10 mouse cellular contexts compared by ENCODE assay signal in genomic region chr2:32898983-32899382, GRCm38 (mm10). TPM values are rescaled to one million over a fixed set of nuclear protein-coding genes. Genes with fewer than 3 reads are reported as not detected.
DNase-seq lines count a peak whose midpoint lies in the region; ATAC-seq lines count a peak whose summit lies in the region.
"Had no signal": no experiment of that assay in that cellular context is flagged by ENCODE, and none has a peak within 500 bp of the region (broad histone marks: within the 10 kb centered on the region; RNA-seq: fewer than 3 reads in every experiment).

No protein-coding gene starts in this region.

- H3K27ac ChIP-seq in limb, embryonic 15.5 days: peak overlapping the region; percentile 18; the same call in 1 of the 2 replicates
- H3K27ac ChIP-seq in limb, embryonic 10.5 days: no peak overlapping the region

- no peak overlapping the region for H3K9ac ChIP-seq in limb, embryonic 15.5 days
- H3K9ac ChIP-seq: liver, postnatal 0 days had no signal

- H3K4me3 ChIP-seq in limb, embryonic 15.5 days: no peak overlapping the region
- H3K4me3 ChIP-seq in limb, embryonic 10.5 days: no peak overlapping the region

- H3K27me3 ChIP-seq in limb, embryonic 15.5 days: no peaks in the 10 kb centered on the region
- H3K27me3 ChIP-seq in limb, embryonic 10.5 days (ENCODE audit: low read depth, poor library complexity, severe bottlenecking): no peaks in the 10 kb centered on the region

- DNase-seq in cerebellum, postnatal 10 days: peak; percentile 71 to 75
- no peak for DNase-seq in cerebellum, adult 18-20 months
- no peak for DNase-seq in limb, embryonic 10.5 days (ENCODE audit: low spot score)
- peak; percentile 73 for DNase-seq in lung, postnatal 10 days
- DNase-seq in urinary bladder, postnatal 36 days (ENCODE audit: low spot score in 2 of 2): peak; percentile 81 to 83
- no peak for DNase-seq in frontal cortex, postnatal 36 days (ENCODE audit: low spot score in 2 of 2)
- DNase-seq: liver, postnatal 0 days had no signal

- H3K9me3 ChIP-seq in limb, embryonic 15.5 days: no peaks in the 10 kb centered on the region
- H3K9me3 ChIP-seq in limb, embryonic 10.5 days (replicated peaks): no peaks in the 10 kb centered on the region

- peaks cover 6% of the 10 kb centered on the region; the same call in 1 of the 2 replicates for H3K36me3 ChIP-seq in limb, embryonic 15.5 days
- peaks cover 8% of the 10 kb centered on the region for H3K36me3 ChIP-seq in limb, embryonic 10.5 days

- H3K4me2 ChIP-seq in limb, embryonic 15.5 days: no peak overlapping the region

- peaks cover 53% of the 10 kb centered on the region for H3K4me1 ChIP-seq in limb, embryonic 15.5 days
- peaks cover 41% of the 10 kb centered on the region for H3K4me1 ChIP-seq in limb, embryonic 10.5 days

- WGBS in limb, embryonic 15.5 days: 53% methylated on average over 7 of the region's 7 CpGs
- 89% methylated on average over 7 of the region's 7 CpGs for WGBS in limb, embryonic 10.5 days

- peak; percentile 25; the same call in 1 of the 2 replicates for ATAC-seq in limb, embryonic 15.5 days (ENCODE audit: insufficient number of reproducible peaks, low FRiP score, low TSS enrichment, low read depth)
- ATAC-seq in activated CD4-positive, CD25-positive, alpha-beta regulatory T cell, adult 4 months: no peak
- ATAC-seq: inflammation-experienced regulatory T-cells, adult 6 months; liver, postnatal 0 days had no signal

RNA-seq across cellular contexts. Expression of gene Fam129b, which starts 23.1 kb away (rescaled TPM):
- polyA plus RNA-seq in limb, embryonic 15.5 days (2015; fragmentation: Nextera tagmentation; extraction: Ambion mirVana): 138 and 152 TPM in 2 replicates
- 40.9 and 47.9 TPM in 2 replicates for polyA plus RNA-seq in limb, embryonic 10.5 days (2016; fragmentation: Nextera tagmentation; extraction: Ambion mirVana)
- 1 to 10 TPM; 1.3 to 2.1 TPM for polyA plus RNA-seq in activated CD4-positive, CD25-positive, alpha-beta regulatory T cell, adult 4 months (2017; shearing (Covaris generic))

RNA-seq across cellular contexts. Expression of gene Stxbp1, which starts 51.9 kb away (rescaled TPM):
- polyA plus RNA-seq in limb, embryonic 15.5 days (2015; fragmentation: Nextera tagmentation; extraction: Ambion mirVana): 16.7 and 17.9 TPM in 2 replicates
- polyA plus RNA-seq in limb, embryonic 10.5 days (2016; fragmentation: Nextera tagmentation; extraction: Ambion mirVana): 10.9 and 12.9 TPM in 2 replicates
- polyA plus RNA-seq in activated CD4-positive, CD25-positive, alpha-beta regulatory T cell, adult 4 months (2017; shearing (Covaris generic)): 1 to 10 TPM; 2.4 to 2.9 TPM

Comparison
In these comparisons a context has a peak if more than half of its experiments do, and no peak if none do; other contexts are left out.
1. DNase-seq: peak in cerebellum, postnatal 10 days (2 of 2), lung, postnatal 10 days (single experiment) and urinary bladder, postnatal 36 days (2 of 2); none in cerebellum, adult 18-20 months (0 of 2), limb, embryonic 10.5 days (single experiment) and frontal cortex, postnatal 36 days (0 of 2).
2. RNA of gene Fam129b, which starts 23.1 kb away (polyA plus RNA-seq): 138 to 152 TPM in limb, embryonic 15.5 days and 40.9 to 47.9 TPM in limb, embryonic 10.5 days; 1.3 to 2.1 TPM in activated CD4-positive, CD25-positive, alpha-beta regulatory T cell, adult 4 months; every median in the first group is over 10 times any median in the second.